Mouse (Mus musculus): ENCODE results near the gene Blvrb. TPM values are rescaled to one million over a fixed set of nuclear protein-coding genes. Genes with fewer than 3 reads are reported as not detected.
A peak's percentile ranks its signal among the peaks of the same experiment; 100 is the strongest.

Gene Blvrb
- total RNA-seq, 2 experiments from 2014 or later: 32.4 to 34.3 TPM

GRCm38 (mm10) chr7:27448421-27449206 is 836 bp downstream of the Blvrb start:
- no peak for DNase-seq

DNA sequence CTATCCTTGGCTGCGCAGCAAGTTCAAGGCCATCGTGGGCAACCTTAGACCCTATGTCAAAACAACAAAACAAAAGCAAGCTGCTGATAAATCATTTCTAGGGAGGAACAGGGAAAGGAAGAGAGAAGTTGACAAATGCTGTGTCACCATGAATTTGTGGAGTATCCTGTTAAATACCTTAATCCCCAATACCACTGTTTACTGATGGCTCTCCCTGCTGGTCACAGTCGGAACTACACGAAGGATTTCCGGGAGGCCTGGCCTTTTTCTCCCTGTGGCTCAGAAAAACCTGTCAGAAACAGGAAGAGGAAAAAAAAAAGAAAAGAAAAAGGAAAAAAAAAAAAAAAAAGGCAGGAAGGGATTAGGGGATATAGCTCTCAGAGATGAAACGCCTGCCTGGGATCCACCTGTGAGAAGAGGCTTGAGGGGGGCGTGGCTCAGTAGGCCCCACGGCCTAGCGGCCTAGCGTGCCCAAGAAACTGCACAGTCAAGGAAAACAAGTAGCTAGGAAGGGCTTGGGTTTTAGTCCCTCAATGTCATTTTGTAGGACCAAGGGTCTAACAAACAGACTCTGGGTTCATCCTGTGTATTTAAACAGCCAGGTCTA is 1.6 kb downstream of the Blvrb start:
- DNase-seq: peak; percentile 76 to 89

DNA sequence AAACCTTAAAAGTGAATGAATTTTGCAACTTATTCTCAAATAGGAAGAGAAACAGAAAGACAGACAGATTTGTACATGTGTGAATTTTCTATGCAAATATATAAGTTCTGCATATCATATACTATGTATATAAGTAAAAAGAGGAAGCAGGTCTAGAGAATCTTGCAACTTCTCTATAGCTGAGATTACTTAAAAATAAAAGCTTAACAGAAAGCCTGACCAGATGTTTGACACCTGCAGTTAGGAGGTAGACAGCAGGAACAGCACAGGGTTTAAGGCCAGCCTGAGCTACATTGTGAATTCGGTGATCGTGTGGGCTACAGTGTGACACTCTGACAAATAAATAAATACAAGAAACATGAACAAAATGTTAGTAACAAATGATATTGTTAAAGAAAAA is 3.6 kb downstream of the Blvrb start:
- no peak for DNase-seq

DNA sequence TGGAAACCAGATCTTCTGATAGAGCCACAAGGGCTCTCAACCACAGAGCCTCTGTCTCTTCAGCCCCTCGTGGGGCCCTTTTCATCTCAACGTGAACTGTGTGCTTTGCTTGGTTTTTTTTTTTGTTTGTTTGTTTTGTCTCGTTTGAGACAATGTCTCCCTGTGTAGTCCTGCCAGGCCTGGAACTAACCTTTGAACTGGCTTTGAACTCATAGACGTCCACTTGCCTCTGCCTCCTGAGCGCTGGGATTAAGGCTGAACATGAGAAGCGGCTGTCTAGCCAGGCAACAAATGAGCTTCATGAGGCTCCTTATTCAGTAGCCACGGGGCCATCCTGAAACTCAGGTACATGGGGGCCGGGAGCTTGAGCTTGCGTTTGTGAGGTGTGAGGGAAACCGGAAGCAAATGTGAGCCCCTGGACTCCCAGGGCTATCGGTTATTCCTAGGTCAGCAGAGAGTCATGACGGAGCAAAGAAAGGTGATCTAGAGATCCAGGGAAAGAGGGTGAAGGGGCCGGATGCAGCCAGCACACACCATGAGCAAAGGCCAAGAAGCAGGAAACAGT is 4.5 kb downstream of the Blvrb start:
- DNase-seq: no peak

GRCm38 (mm10) chr7:27454461-27455121 is 6.8 kb downstream of the Blvrb start:
- no peak for DNase-seq

DNA sequence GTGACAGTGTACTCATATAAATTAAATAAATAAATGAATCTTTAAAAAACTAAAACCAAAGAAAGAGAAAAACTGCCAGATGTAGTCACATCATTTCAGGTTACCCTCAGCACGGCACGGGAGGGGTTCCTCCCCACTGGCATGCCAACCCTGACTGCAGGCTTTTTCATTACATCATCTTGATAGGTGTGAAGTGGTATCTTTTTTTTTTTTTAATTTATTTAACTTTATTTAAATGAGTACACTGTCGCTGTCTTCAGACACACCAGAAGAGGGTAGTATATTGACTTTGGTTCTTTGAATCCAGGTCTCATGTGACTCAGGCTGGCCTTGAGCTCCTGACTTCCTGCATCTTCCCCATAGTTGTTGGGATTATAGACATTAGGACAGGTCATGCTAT is 7.5 kb downstream of the Blvrb start:
- DNase-seq: no peak

GRCm38 (mm10) chr7:27458614-27459013 is 10.8 kb downstream of the Blvrb start:
- DNase-seq: no peak

- no peak for DNase-seq
Measured at GRCm38 (mm10) chr7:27459640-27460039, 11.9 kb downstream of the Blvrb start.

- DNase-seq: no peak
Measured at GRCm38 (mm10) chr7:27460477-27460876, 12.7 kb downstream of the Blvrb start.

- no peak for DNase-seq
Measured at GRCm38 (mm10) chr7:27467648-27468047, 19.9 kb downstream of the Blvrb start.

GRCm38 (mm10) chr7:27471390-27472120 is 23.8 kb downstream of the Blvrb start:
- DNase-seq: no peak

DNA sequence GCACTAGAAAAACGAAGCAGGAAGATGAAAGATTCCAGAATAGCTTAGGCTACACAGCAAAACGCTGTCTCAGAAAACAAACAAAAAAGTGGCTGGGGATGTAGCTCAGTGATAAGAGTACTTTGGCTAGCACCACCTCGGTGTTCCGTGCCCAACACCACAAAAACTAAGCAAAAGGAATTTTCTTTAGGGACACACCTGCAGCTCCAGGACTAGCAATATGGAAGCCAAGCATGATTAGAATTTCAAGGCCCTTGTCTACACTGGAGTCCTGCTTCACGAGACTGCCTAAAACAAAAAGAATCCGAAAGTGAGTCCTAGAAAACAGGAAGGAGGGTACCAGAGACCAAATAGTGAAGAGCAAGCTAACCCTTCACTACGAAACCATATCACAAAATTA is 24.8 kb downstream of the Blvrb start:
- peak in 1 of 2 experiments; percentile 54 for DNase-seq

DNA sequence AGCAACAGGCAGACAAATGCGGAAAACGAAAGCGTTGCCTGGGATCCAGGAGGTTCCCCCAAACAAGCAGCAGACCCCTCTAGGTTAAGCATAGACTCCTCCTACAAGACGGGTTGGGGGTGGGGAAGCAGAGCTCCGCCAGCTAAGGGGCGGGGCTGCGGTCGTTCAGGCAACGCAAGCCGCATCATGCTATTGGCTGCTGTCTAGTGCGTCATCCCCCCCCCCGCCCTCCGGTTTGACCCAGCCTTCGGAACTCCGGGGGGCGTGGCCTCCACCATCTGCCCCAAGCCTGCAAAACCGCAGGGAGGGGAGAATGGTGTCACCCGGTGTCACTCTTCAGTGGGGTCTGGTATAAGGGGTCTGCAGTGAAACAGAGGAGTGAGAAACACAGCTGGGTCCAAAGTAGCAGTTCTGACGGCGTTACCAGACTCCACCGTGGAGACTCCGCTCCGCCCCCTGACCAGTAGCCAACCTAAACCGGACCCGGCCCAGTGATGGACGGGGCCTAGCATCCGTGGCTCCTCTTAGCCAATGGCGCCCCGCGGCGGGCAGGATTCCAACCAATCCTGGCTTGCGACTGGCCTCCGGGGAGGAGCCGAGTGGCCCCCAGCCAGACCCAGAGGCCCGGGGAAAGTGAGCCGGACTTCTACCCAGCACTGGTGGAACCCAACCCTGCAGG is 25.5 kb downstream of the Blvrb start, which contains the start of gene Sertad3:
Gene Sertad3 (plus strand): TSS at position 613 of the 679 bp plus-strand sequence.
- peak; percentile 99 for DNase-seq

- no peak for DNase-seq
Measured at GRCm38 (mm10) chr7:27473835-27474489, 26.2 kb downstream of the Blvrb start.

DNA sequence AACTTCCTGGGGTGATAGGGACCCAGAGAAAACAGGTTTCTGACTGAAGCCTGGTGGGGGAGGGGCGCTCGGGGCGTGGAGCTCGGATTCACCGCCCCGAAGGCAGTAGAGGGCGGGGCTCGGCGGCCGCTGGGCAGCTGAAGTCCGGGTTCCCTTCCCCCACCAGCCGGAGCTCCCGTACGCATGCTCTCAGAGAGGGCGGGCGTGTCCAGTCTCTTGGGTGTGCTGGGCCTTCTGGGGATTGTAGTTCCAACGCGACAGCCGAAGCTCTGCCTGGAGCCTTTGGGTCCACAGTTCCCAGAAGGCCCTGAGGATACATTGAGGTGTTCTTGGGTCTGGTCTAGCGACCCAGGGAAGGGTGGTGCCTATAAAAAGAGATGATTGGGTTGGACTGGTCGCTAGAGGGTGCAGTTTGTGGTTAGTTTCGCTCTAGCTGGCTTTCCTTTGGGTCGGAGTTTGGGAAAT is 26.7 kb downstream of the Blvrb start:
- peak; percentile 98 to 99 for DNase-seq

GRCm38 (mm10) chr7:27475596-27475995 is 27.8 kb downstream of the Blvrb start:
- no peak for DNase-seq

DNA sequence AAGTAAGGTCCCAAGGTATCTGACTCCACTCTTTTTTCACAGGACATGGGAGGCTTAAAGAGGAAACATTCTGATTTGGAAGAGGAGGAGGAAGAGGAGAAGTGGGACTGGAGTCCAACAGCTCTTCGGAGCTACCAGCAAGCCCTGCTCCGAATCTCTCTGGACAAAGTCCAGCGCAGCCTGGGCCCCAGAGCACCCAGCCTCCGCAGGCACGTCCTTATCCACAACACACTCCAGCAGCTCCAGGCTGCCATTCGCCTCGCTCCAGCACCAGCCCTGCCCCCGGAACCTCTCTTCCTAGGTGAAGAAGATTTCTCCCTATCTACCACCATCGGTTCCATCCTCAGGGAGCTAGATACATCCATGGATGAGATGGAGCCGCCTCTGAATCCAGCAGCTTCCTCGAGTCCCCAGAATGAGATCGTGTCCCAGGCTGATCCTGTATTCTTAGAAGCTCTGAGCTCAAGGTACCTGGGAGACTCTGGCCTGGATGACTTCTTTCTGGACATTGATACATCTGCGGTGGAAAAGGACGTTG is 28.4 kb downstream of the Blvrb start:
- no peak for DNase-seq

- DNase-seq: no peak
Measured at GRCm38 (mm10) chr7:27478561-27478960, 30.8 kb downstream of the Blvrb start.

GRCm38 (mm10) chr7:27479750-27480149 is 32.0 kb downstream of the Blvrb start:
- DNase-seq: no peak

GRCm38 (mm10) chr7:27480506-27480905 is 32.7 kb downstream of the Blvrb start:
- DNase-seq: no peak
